Mouse (Mus musculus) splenic B cell, adult 2 months (primary cell): ENCODE measurements around the gene Gadl1.

Source experiments
- DNase-seq: peaks from one replicate; pipeline ENCODE4 v3.0.0-alpha.2; 2011; ENCODE audit warnings: low read depth, low spot score
- H3K27me3 ChIP-seq: 2 replicates; pipeline ENCODE4 v1.6.1; 2012; ENCODE audit warnings: mild to moderate bottlenecking, low read length, moderate library complexity, mixed read lengths; ENCODE audit not compliant: control insufficient read depth, poor library complexity, insufficient read depth, severe bottlenecking
- H3K36me3 ChIP-seq: 2 replicates; pipeline ENCODE4 v1.6.1; 2012; ENCODE audit warnings: mild to moderate bottlenecking, low read length, moderate library complexity, mixed read lengths; ENCODE audit not compliant: control insufficient read depth, poor library complexity, insufficient read depth, severe bottlenecking

Gene Gadl1

GRCm38 (mm10) chr9:115965056-115965455 lies 55.8 kb downstream of the Gadl1 start:
- Histone ChIP-seq H3K36me3 (no peaks in the 10 kb centered on the region), H3K27me3 (no peaks in the 10 kb centered on the region)
- no peak for DNase-seq

GRCm38 (mm10) chr9:115966116-115966515 lies 56.9 kb downstream of the Gadl1 start:
- no peak for DNase-seq
- no peaks in the 10 kb centered on the region for H3K36me3 ChIP-seq
- no peaks in the 10 kb centered on the region for H3K27me3 ChIP-seq

GRCm38 (mm10) chr9:115966746-115967145 lies 57.5 kb downstream of the Gadl1 start:
- no peaks in the 10 kb centered on the region for H3K36me3 ChIP-seq
- no peak for DNase-seq
- H3K27me3 ChIP-seq = no peaks in the 10 kb centered on the region

- DNase-seq = no peak
- Histone ChIP-seq H3K27me3 (no peaks in the 10 kb centered on the region), H3K36me3 (no peaks in the 10 kb centered on the region)
Measured at GRCm38 (mm10) chr9:115967638-115968037, 58.4 kb downstream of the Gadl1 start.

GRCm38 (mm10) chr9:115976901-115977300 lies 67.6 kb downstream of the Gadl1 start:
- Histone ChIP-seq H3K36me3 (no peaks in the 10 kb centered on the region), H3K27me3 (no peaks in the 10 kb centered on the region)
- DNase-seq = no peak

- H3K27me3 ChIP-seq = no peaks in the 10 kb centered on the region
- DNase-seq = no peak
- H3K36me3 ChIP-seq = no peaks in the 10 kb centered on the region
Measured at GRCm38 (mm10) chr9:115977598-115978240, 68.5 kb downstream of the Gadl1 start.

- H3K27me3 ChIP-seq = no peaks in the 10 kb centered on the region
- DNase-seq = no peak
Measured at GRCm38 (mm10) chr9:115978478-115978877, 69.2 kb downstream of the Gadl1 start.

GRCm38 (mm10) chr9:115990661-115991060 lies 81.4 kb downstream of the Gadl1 start:
- DNase-seq = peak; percentile 18

More at GRCm38 (mm10) chr9:115978478-115978877, 69.2 kb downstream of the Gadl1 start:
- H3K36me3 ChIP-seq = no peaks in the 10 kb centered on the region

GRCm38 (mm10) chr9:115994772-115995171 lies 85.5 kb downstream of the Gadl1 start:
- H3K27me3 ChIP-seq = no peaks in the 10 kb centered on the region
- DNase-seq = no peak
- H3K36me3 ChIP-seq = no peaks in the 10 kb centered on the region

More at GRCm38 (mm10) chr9:115990661-115991060, 81.4 kb downstream of the Gadl1 start:
- no peaks in the 10 kb centered on the region for H3K27me3 ChIP-seq
- H3K36me3 ChIP-seq = no peaks in the 10 kb centered on the region

GRCm38 (mm10) chr9:115995856-115996560 lies 86.8 kb downstream of the Gadl1 start:
- H3K27me3 ChIP-seq = no peaks in the 10 kb centered on the region
- DNase-seq = no peak
- no peaks in the 10 kb centered on the region for H3K36me3 ChIP-seq

- no peaks in the 10 kb centered on the region for H3K36me3 ChIP-seq
- H3K27me3 ChIP-seq = no peaks in the 10 kb centered on the region
- DNase-seq = no peak
Measured at GRCm38 (mm10) chr9:115998383-115998782, 89.1 kb downstream of the Gadl1 start.

GRCm38 (mm10) chr9:115999361-115999990 lies 90.2 kb downstream of the Gadl1 start:
- Histone ChIP-seq H3K36me3 (no peaks in the 10 kb centered on the region), H3K27me3 (no peaks in the 10 kb centered on the region)
- peak; percentile 15 for DNase-seq

- H3K36me3 ChIP-seq = no peaks in the 10 kb centered on the region
- H3K27me3 ChIP-seq = no peaks in the 10 kb centered on the region
- no peak for DNase-seq
Measured at GRCm38 (mm10) chr9:116013911-116014310, 104.7 kb downstream of the Gadl1 start.

- no peak for DNase-seq
- H3K27me3 ChIP-seq = no peaks in the 10 kb centered on the region
Measured at GRCm38 (mm10) chr9:116016221-116016620, 107.0 kb downstream of the Gadl1 start.

GRCm38 (mm10) chr9:116017091-116017490 lies 107.8 kb downstream of the Gadl1 start:
- DNase-seq = no peak
- Histone ChIP-seq H3K27me3 (no peaks in the 10 kb centered on the region), H3K36me3 (no peaks in the 10 kb centered on the region; the same call in 1 of the 2 replicates)

More at GRCm38 (mm10) chr9:116016221-116016620, 107.0 kb downstream of the Gadl1 start:
- H3K36me3 ChIP-seq = no peaks in the 10 kb centered on the region
